Mouse (Mus musculus): Measurements from ENCODE around the gene Plekha3.
A peak's percentile ranks its signal among the peaks of the same experiment; 100 is the strongest.

The Plekha3 gene

GRCm38 (mm10) chr2:76674725-76675427 lies at the start of gene Plekha3:
Gene Plekha3, plus strand, starts transcription at chr2:76675281.
- DNase-seq, result peak; percentile 82

DNA sequence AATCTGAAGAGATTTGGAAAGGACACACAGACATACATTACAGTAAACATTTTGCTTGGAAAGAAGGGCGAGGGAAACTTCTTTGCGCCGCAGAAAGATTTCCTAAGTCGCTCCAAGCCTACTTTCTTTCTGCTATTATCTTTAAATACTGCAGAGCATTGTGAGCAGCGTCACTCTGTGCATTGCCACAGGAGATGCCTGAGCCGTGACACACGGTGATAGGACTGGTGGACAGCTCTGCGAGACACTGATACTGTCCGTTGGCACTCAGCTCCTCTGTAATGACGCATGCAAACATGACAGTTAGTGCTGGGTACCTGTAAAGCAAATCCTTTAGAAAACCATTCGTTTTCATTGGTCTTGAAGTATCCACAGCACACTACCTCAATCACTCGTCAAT lies 44.8 kb upstream of the Plekha3 start:
- DNase-seq, result no peak

DNA sequence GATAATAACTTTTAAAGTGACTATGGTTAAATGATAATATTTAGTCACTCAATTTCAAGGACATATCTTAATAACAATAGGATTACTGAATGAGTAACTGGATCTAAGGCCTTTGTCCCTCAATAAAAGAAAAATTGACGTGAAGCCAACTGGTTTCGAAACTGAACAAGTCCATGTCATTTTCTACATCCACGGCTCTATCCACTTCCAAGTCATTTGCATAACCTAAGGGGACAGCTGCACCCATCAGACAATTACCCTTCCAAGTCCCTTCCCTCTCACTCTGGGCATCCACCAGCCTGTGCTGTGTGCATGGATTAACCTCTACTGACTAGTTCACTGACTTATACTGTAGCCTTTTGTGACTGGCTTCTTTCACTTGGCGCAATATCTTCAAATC lies 43.5 kb upstream of the Plekha3 start:
- no peak for DNase-seq

GRCm38 (mm10) chr2:76639637-76640036 lies 35.4 kb upstream of the Plekha3 start:
- no peak for DNase-seq

- DNase-seq, result no peak
These were observed 31.3 kb upstream of the Plekha3 start for GRCm38 (mm10) chr2:76643801-76644200.

DNA sequence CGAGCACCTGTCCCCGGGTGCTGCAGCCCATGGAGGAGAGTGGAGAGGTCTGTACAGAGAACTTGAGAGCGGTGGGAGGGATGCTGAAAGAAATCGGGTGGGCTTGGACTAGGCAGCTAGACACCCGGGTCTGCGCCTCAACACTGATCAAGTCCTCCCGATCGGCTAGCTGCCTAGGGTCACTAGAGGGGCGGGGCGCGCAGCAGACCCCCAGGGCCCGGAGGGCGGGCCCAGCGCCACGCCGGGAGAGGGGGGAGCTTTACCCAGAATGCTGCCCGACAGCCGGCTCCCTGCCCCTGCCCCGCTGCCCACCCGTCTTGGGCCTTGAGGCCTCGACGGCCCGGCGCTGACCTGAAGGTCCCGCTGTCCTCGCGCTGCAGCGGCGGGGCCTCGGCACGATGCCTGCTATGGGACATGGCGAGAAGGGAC lies 27.6 kb upstream of the Plekha3 start:
- peak; percentile 11 to 15 for DNase-seq

- peak; percentile 78 to 82 for DNase-seq
These were observed 27.1 kb upstream of the Plekha3 start, which contains the start of the genes Prkra and Pjvk for GRCm38 (mm10) chr2:76647883-76648570. Gene Prkra, minus strand, starts transcription at chr2:76648015. Gene Pjvk, plus strand, starts transcription at chr2:76648476.

- DNase-seq, result peak in 1 of 2 experiments; percentile 3
These were observed 26.4 kb upstream of the Plekha3 start for GRCm38 (mm10) chr2:76648666-76649141.

- DNase-seq, result no peak
These were observed 22.0 kb upstream of the Plekha3 start for GRCm38 (mm10) chr2:76653070-76653469.

DNA sequence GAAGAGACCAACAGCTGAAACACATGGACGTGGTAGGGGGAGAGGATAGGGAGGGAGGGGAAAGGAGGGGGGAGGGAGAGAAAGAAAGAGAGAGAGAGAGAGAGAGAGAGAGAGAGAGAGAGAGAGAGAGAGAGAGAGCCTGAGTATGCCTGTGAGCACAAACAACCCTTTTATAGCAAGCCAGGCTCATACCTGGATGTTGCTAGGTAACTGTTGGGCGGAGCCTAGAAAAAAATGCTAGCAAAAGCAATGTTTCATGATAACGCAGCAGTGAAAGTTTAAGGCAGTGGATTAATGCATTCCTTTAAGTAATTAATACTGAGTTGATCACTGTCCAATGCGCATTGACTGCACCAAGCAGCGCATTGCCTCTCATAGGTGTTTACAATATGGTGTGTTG lies 20.4 kb upstream of the Plekha3 start:
- no peak for DNase-seq

DNA sequence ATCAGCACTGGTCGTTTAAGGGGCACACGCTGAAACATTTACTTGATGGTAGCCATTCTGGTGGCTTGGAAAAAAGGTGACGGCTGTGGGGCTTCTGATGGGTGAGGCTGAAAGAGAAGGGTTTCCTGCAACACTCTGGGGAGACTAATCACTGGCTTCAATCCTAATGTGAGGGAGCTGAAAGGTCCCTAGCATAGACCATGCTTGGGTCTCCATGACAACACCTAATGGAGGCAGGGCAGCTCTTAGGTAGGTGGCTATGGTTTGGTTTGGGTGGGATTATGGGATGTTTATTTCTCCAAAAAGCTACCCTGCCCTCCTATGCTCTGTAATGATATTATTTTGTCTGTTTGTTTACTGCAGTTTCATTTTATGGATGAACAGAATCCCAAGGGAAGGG lies 19.6 kb upstream of the Plekha3 start:
- DNase-seq, result no peak

DNA sequence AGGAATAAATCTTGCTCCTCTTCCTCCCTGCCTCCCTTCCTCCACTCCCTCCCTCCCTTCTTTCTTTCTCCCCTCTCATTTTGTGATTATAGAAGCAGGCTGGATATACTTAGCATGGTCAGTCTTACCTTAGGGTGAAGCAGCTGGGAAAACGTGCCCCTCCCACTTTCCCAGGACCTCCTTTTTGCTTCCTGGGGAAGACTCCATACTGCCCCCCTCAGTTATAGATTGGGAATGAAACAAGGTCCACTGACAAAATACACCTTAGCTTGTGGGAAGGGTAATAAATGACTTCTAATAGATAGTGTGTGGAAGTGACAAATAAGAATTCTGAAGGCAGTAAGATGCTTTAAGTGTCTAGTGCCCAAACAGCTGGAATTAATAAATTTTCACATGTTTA lies 19.1 kb upstream of the Plekha3 start:
- no peak for DNase-seq

GRCm38 (mm10) chr2:76658551-76658950 lies 16.5 kb upstream of the Plekha3 start:
- DNase-seq, result no peak

DNA sequence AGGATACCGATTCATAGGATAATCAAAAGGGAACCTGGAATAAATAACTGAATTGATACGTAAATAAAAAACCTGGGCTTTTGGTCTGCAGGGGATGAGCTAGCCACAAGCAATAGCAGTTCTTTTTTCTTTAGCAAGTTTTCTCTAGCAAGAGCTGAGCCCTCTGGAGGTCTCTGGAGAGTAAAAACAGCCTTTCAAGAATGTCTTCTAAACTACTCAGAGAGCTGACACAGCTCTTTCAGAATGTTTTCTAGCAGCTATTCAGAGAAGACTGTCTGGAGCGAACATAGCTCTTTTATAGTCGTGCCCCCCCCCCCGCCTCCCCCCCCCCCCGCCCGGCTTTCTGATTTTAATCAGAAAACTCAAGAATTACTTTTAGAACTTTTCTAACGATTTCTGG lies 15.7 kb upstream of the Plekha3 start:
- DNase-seq, result no peak

DNA sequence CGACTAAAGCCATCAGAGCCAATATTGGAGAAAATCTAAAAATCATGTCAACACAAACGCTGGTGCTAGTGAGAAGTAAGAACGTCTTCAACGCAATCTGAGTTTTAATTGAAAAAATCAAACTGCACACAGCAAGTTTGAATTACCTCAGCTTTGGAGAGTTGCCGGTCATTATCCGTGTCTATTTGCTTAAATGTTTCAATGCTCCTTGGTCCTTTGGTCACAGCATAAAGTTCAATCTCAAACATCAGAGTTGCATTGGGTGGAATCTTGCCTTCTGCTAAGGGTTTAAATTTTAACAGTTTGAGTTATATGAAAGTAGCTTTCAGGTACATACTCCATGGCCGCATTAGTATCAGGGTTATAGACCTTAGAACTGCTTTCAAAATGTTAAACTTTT lies 9.6 kb upstream of the Plekha3 start:
- no peak for DNase-seq

GRCm38 (mm10) chr2:76667200-76667599 lies 7.9 kb upstream of the Plekha3 start:
- no peak for DNase-seq

DNA sequence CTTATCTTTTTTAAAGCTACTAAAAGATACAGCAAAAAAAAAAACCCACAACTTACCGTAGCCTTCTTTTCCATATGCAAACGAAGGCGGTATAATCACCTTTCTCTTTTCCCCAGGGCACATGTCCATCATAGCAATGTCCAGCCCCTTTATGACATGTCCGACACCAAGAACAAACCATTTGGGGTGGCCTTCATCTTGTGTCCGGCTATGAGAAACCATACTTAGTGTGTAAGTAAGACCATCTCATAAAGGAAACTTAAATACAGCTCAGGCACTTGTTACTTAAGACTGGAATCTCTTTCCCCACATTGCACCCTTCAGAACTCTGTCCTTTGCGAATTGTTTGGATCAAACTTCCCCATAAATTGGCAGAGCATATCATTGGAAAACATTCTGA lies 3.4 kb upstream of the Plekha3 start:
- DNase-seq, result no peak

DNA sequence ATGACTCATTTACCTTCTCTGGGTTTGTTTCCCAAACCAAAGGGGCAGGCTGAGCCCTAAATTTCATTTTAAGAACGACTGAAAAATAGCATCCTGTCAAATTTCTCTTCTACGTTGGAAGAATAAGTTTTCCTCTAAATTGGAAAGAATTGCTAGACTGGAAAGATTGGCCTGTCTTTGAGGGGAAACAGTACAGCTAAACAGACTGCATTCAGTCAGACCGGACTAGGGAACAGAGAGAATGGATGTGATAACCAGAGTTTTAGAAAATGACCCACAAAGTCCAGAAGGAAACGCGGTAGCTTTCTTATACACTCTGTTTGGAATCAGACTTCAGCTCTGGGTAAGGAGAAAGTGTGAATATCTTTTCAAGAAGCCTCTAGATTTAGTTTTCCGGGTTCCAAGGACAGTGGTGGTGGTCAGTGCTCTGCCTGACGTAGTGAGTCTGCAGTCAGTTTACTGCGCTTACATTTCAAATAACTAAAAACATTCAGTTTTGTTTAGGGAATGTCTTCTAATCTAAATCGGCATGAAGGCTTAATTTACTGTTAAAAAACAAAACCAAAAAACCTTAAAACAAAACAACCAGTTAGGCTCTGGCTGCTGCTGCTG lies 2.8 kb upstream of the Plekha3 start:
- peak in 1 of 2 experiments; percentile 8 for DNase-seq

DNA sequence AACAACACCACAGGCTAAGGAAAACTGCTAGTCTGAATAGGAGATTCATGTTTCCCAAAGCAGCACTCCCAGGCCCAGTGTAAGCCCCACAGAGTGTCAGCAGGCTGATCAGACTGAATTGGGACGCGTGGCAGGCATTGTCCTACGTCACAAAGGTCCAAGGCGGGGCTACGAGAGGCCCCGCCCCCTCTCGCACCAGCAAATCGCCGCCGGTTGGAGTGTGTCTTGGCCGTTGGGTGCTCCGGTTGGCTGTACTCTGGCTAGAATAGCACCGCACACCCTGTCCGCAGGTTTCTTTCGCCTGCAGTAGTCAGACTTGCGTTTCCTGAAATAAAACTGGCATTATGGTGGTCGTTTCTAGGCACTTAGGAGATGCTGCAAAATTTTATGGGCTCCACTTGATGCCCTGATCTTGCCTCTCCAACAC lies 2.1 kb upstream of the Plekha3 start, which contains the start of gene Fkbp7:
Gene Fkbp7, minus strand, starts transcription at position 151 of the 427 bp plus-strand sequence.
- peak; percentile 95 for DNase-seq

GRCm38 (mm10) chr2:76673472-76674081 lies 1.5 kb upstream of the Plekha3 start:
- peak; percentile 66 to 72 for DNase-seq

DNA sequence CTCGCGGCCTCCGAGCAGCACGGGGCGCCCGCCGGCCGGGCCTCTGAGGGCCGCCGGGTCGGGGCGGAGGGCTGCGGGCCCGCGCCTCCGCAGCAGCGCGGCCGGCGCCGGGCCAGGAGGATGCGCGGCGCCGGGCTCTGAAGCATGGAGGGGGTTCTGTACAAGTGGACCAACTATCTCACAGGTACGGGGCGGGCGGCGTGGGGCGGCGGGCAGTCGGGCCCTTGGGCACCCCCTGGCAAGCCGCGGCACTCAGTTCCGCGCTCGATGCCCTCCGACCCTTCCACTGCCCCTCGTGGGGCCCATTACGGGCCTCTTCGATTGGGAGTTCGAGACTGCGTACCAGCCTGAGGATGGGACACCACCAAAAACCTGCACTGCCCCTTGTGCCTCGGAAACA lies 370 bp downstream of the Plekha3 start:
- peak in 1 of 2 experiments; percentile 48 for DNase-seq

DNA sequence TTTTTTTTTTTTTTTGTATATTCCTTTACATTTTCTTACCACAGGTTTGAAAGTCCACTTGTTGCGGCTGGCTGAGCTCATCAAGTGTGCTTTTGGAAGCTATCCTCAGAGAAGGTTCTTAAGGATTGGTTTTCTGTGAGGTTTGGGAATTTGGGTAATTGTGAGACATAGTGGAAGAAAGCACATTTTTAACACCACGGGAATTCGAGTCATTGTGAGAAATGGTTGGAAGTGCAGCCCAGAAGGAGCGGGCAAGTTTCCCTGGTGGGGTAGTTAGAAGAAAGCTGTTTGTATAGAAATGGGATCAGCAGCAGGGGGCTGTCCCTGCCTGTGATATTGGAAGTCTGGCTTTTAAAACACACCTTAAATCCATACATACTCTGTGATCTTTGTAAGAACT lies 868 bp downstream of the Plekha3 start:
- no peak for DNase-seq
